ENCODE assay signal across 18 mouse cellular contexts in the genomic region with DNA sequence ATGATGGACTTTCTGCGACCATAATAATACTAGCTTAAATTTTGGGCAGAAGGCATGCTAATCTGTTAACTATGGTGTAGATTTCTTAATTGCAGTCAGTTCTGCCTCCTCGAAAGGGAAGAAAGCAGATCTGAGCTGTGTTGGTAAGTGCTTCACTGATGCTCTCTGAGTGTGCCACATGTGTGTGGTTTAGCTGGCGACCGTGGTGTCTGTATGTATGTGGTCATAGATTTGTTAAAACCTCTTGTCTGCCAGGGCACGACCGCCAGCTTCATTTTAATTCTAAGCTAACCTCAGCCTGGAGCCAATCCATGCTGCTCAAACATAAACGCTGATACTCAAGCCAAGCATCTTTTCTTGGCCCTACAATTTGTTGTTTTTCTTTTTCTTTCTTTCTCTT.
"Had no signal": no experiment of that assay in that cellular context is flagged by ENCODE, and none has a peak within 500 bp of the region (broad histone marks: within the 10 kb centered on the region; RNA-seq: fewer than 3 reads in every experiment).

No protein-coding gene starts in this region.

- H3K9me3 ChIP-seq: liver, embryonic 15.5 days; lung, embryonic 15.5 days; midbrain, embryonic 12.5 days; midbrain, embryonic 15.5 days; neural tube, embryonic 12.5 days; stomach, embryonic 15.5 days had no signal

- H3K9ac ChIP-seq: liver, embryonic 15.5 days; liver, postnatal 0 days; lung, embryonic 15.5 days; midbrain, embryonic 12.5 days; midbrain, embryonic 15.5 days; neural tube, embryonic 12.5 days; stomach, embryonic 15.5 days had no signal

- H3K27ac ChIP-seq: liver, embryonic 15.5 days; lung, embryonic 15.5 days; macrophage; midbrain, embryonic 12.5 days; midbrain, embryonic 15.5 days; neural tube, embryonic 12.5 days; stomach, embryonic 15.5 days; stomach, postnatal 0 days had no signal

- H3K4me3 ChIP-seq: liver, embryonic 15.5 days; lung, embryonic 15.5 days; megakaryocyte, embryonic 14.5 days; midbrain, embryonic 12.5 days; midbrain, embryonic 15.5 days; neural tube, embryonic 12.5 days; stomach, embryonic 15.5 days had no signal

- H3K4me1 ChIP-seq: liver, embryonic 15.5 days; lung, embryonic 15.5 days; megakaryocyte, embryonic 14.5 days; midbrain, embryonic 12.5 days; midbrain, embryonic 15.5 days; neural tube, embryonic 12.5 days; stomach, embryonic 15.5 days had no signal

- ATAC-seq: liver, postnatal 0 days; lung, postnatal 0 days; midbrain, embryonic 15.5 days had no signal

- H3K36me3 ChIP-seq: liver, embryonic 15.5 days; lung, embryonic 15.5 days; midbrain, embryonic 12.5 days; midbrain, embryonic 15.5 days; neural tube, embryonic 12.5 days; stomach, embryonic 15.5 days had no signal

- H3K27me3 ChIP-seq: liver, embryonic 15.5 days; lung, embryonic 15.5 days; megakaryocyte, embryonic 14.5 days; midbrain, embryonic 12.5 days; midbrain, embryonic 15.5 days; neural tube, embryonic 12.5 days; stomach, embryonic 15.5 days had no signal

- DNase-seq: liver, postnatal 0 days; lung, adult 2 months; lung, postnatal 14 days; lung, postnatal 36 days; right cerebral cortex, postnatal 14 days; thymus, adult 18-20 months; thymus, postnatal 14 days; thymus, postnatal 36 days had no signal

- H3K4me2 ChIP-seq: liver, embryonic 15.5 days; lung, embryonic 15.5 days; midbrain, embryonic 12.5 days; midbrain, embryonic 15.5 days; neural tube, embryonic 12.5 days; stomach, embryonic 15.5 days had no signal
